Mouse (Mus musculus): Measurements from ENCODE around the gene Gm10282. TPM values are rescaled to one million over a fixed set of nuclear protein-coding genes. Genes with fewer than 3 reads are reported as not detected.

Gm10282 gene
- total and polyA plus RNA-seq, 2 experiments from 2014 or later: 3.9 to 9.0 TPM

DNA sequence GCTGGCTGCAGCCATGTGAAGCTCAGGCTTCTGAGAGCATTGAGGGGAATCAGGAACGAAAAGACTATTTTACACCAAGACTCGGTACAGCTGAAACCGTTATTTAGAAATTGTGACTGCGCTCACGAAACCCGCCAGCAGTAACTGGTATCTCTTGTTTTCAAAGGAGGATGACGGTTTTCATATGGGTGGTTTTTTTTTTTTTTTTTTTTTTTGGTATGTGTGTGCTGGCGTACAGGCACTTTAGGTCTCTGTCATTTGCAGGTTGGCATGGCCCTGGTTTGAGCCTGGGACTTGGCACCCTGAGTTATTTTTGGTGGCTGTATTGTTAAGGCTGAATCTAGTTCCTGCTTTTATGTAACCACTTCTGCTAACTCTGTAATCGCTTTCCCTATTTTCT is 44.8 kb upstream of the Gm10282 start:
- H3K9ac ChIP-seq (replicated peaks; ENCODE audit: low read length, poor library complexity, severe bottlenecking): no peak overlapping the region
- no peaks in the 10 kb centered on the region for H3K9me3 ChIP-seq (ENCODE audit: low read length)
- H3K27me3 ChIP-seq (ENCODE audit: insufficient read depth, low read length): no peaks in the 10 kb centered on the region
- 89% methylated on average over 9 of the region's 9 CpGs for WGBS
- no peak overlapping the region for H3K4me2 ChIP-seq (ENCODE audit: low read depth, low read length, poor library complexity, severe bottlenecking)
- no peak overlapping the region for H3K4me3 ChIP-seq (ENCODE audit: low read depth, low read length)
- DNase-seq (ENCODE audit: low spot score): no peak
- no peak for ATAC-seq (ENCODE audit: low FRiP score)
- no peaks in the 10 kb centered on the region for H3K4me1 ChIP-seq (ENCODE audit: insufficient read depth, low read length)
- no peak overlapping the region for H3K27ac ChIP-seq (ENCODE audit: low read depth, low read length)
- TF ChIP-seq CTCF (IDR thresholded peaks at IDR 0.05): no peak
- H3K36me3 ChIP-seq (ENCODE audit: insufficient read depth, low read length): peaks cover 38% of the 10 kb centered on the region

GRCm38 (mm10) chr8:72348956-72349355 is 43.9 kb upstream of the Gm10282 start:
- ATAC-seq (ENCODE audit: low FRiP score) (no peak), DNase-seq (ENCODE audit: low spot score) (no peak)
- Histone ChIP-seq H3K36me3 (ENCODE audit: insufficient read depth, low read length) (peaks cover 39% of the 10 kb centered on the region), H3K9ac (replicated peaks; ENCODE audit: low read length, poor library complexity, severe bottlenecking) (no peak overlapping the region), H3K27ac (ENCODE audit: low read depth, low read length) (no peak overlapping the region), H3K4me3 (ENCODE audit: low read depth, low read length) (no peak overlapping the region), H3K27me3 (ENCODE audit: insufficient read depth, low read length) (no peaks in the 10 kb centered on the region), H3K9me3 (ENCODE audit: low read length) (no peaks in the 10 kb centered on the region), H3K4me1 (ENCODE audit: insufficient read depth, low read length) (no peaks in the 10 kb centered on the region), H3K4me2 (ENCODE audit: low read depth, low read length, poor library complexity, severe bottlenecking) (no peak overlapping the region)
- no peak for TF ChIP-seq CTCF (IDR thresholded peaks at IDR 0.05)
- 92% methylated on average over 1 of the region's 1 CpGs for WGBS

DNA sequence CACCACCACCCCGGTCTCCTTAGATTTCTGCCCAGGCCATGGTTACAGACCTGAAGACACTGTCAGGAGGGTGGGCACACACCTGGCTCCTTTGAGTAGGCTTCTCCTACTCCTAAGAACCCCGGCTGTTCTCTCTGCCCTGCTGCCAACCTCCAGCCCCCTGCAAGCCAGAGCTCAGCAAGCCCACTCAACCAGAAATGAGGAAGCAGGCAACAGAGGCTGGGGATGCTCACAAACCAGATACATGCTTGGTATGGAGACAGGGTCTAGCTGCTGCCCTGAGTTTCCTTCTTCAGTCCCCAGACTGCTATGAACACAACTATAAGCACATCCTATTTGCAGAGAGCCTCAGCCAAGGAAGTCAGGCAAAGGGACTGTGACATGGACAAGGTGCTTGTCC is 43.1 kb upstream of the Gm10282 start:
- 100% methylated on average over 2 of the region's 2 CpGs for WGBS
- no peak overlapping the region for H3K9ac ChIP-seq (replicated peaks; ENCODE audit: low read length, poor library complexity, severe bottlenecking)
- no peak overlapping the region for H3K27ac ChIP-seq (ENCODE audit: low read depth, low read length)
- ATAC-seq (ENCODE audit: low FRiP score) (no peak), DNase-seq (ENCODE audit: low spot score) (no peak)
- H3K27me3 ChIP-seq (ENCODE audit: insufficient read depth, low read length): no peaks in the 10 kb centered on the region
- H3K9me3 ChIP-seq (ENCODE audit: low read length): no peaks in the 10 kb centered on the region
- no peaks in the 10 kb centered on the region for H3K4me1 ChIP-seq (ENCODE audit: insufficient read depth, low read length)
- H3K36me3 ChIP-seq (ENCODE audit: insufficient read depth, low read length): peaks cover 39% of the 10 kb centered on the region
- no peak for TF ChIP-seq CTCF (IDR thresholded peaks at IDR 0.05)
- H3K4me3 ChIP-seq (ENCODE audit: low read depth, low read length): no peak overlapping the region
- H3K4me2 ChIP-seq (ENCODE audit: low read depth, low read length, poor library complexity, severe bottlenecking): no peak overlapping the region

DNA sequence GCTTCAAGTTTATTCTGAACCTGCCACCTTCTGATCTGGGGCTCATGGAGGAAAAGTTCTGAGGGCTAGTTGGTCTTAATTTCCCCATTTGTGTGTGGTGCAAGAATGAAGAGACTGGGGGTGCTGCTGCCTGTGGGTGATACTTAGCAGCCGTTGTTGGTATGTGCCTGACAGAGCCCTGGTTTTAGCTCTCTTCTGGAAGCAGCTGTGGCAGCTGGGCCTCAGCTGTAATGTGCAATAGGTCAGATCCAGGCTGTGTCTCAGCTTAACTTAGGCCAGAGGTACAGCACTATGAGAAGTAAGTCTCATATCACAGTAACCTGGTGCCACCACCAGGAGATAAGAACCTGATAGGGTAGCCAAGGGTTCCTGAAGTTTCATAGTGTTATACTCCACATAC is 42.5 kb upstream of the Gm10282 start:
- Histone ChIP-seq H3K36me3 (ENCODE audit: insufficient read depth, low read length) (peaks cover 42% of the 10 kb centered on the region), H3K27ac (ENCODE audit: low read depth, low read length) (no peak overlapping the region), H3K9ac (replicated peaks; ENCODE audit: low read length, poor library complexity, severe bottlenecking) (no peak overlapping the region), H3K4me1 (ENCODE audit: insufficient read depth, low read length) (no peaks in the 10 kb centered on the region), H3K27me3 (ENCODE audit: insufficient read depth, low read length) (no peaks in the 10 kb centered on the region), H3K4me3 (ENCODE audit: low read depth, low read length) (no peak overlapping the region), H3K4me2 (ENCODE audit: low read depth, low read length, poor library complexity, severe bottlenecking) (no peak overlapping the region), H3K9me3 (ENCODE audit: low read length) (no peaks in the 10 kb centered on the region)
- 100% methylated on average over 1 of the region's 1 CpGs for WGBS
- no peak for TF ChIP-seq CTCF (IDR thresholded peaks at IDR 0.05)
- ATAC-seq (ENCODE audit: low FRiP score) (no peak), DNase-seq (ENCODE audit: low spot score) (no peak)

DNA sequence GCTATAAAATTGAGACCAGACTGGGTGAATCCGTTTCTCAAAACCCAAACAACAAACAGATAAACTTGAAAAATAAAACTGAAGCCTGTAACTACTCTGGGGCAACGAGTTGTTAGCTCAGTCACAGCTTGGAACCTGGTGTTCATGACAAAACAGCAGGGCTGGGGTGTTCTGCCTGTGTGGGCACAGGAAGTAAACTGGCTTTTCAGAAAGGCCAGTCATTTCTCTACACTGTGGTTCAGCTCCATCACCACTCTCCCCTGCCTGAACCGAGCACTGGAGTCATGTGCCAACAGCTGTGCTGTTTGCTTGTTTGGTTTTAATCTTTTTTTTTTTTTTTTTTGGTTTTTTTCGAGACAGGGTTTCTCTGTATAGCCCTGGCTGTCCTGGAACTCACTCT is 38.7 kb upstream of the Gm10282 start:
- H3K36me3 ChIP-seq (ENCODE audit: insufficient read depth, low read length): peaks cover 68% of the 10 kb centered on the region
- H3K4me1 ChIP-seq (ENCODE audit: insufficient read depth, low read length): no peaks in the 10 kb centered on the region
- H3K9ac ChIP-seq (replicated peaks; ENCODE audit: low read length, poor library complexity, severe bottlenecking): no peak overlapping the region
- H3K27me3 ChIP-seq (ENCODE audit: insufficient read depth, low read length): no peaks in the 10 kb centered on the region
- ATAC-seq (ENCODE audit: low FRiP score) (no peak), DNase-seq (ENCODE audit: low spot score) (no peak)
- no peak overlapping the region for H3K27ac ChIP-seq (ENCODE audit: low read depth, low read length)
- H3K9me3 ChIP-seq (ENCODE audit: low read length): no peaks in the 10 kb centered on the region
- WGBS: 81% methylated on average over 4 of the region's 4 CpGs
- H3K4me3 ChIP-seq (ENCODE audit: low read depth, low read length): no peak overlapping the region
- no peak overlapping the region for H3K4me2 ChIP-seq (ENCODE audit: low read depth, low read length, poor library complexity, severe bottlenecking)
- no peak for TF ChIP-seq CTCF (IDR thresholded peaks at IDR 0.05)

DNA sequence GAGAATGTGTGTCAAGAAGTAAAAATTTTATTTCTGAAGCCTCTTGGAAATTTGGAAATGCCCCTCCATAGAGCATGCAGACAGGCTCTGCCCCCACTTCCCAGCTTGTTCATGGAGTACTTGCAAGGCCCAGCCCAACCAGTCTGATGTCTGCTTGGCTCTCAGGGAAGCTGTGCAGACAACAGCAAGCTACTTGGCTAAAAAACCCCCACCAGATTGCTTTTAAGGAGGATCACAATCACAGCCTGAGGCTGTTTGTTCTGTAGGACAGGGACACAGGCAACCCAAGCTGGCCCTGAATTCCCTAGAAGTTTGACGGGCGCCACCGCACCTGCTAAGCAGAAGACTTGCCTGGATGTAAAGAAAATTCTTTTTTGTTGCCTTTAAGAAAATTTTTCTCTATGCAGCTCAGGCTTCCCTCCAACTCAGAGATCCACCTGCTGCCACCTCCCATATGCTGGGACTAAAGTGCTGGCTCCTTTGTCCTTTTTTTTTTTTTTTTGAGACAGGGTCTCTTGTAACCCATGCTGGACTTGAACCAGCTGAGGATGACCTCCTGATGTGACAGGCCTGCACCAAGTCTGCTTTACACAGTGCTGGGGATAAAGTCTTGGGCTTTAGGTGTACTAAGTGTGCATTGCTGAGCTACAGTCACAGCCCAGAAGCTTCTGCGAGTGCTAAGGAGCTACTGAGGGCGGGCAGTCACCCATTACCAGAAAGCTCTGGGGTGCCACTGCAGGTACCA is 37.7 kb upstream of the Gm10282 start:
- Histone ChIP-seq H3K4me2 (ENCODE audit: low read depth, low read length, poor library complexity, severe bottlenecking) (no peak overlapping the region), H3K4me1 (ENCODE audit: insufficient read depth, low read length) (no peaks in the 10 kb centered on the region), H3K27me3 (ENCODE audit: insufficient read depth, low read length) (no peaks in the 10 kb centered on the region), H3K27ac (ENCODE audit: low read depth, low read length) (no peak overlapping the region), H3K36me3 (ENCODE audit: insufficient read depth, low read length) (peaks cover 73% of the 10 kb centered on the region), H3K9ac (replicated peaks; ENCODE audit: low read length, poor library complexity, severe bottlenecking) (no peak overlapping the region), H3K9me3 (ENCODE audit: low read length) (no peaks in the 10 kb centered on the region), H3K4me3 (ENCODE audit: low read depth, low read length) (no peak overlapping the region)
- ATAC-seq (ENCODE audit: low FRiP score) (no peak), DNase-seq (ENCODE audit: low spot score) (no peak)
- 95% methylated on average over 5 of the region's 5 CpGs for WGBS
- no peak for TF ChIP-seq CTCF (IDR thresholded peaks at IDR 0.05)

Measured in midbrain, postnatal 0 days (tissue).